Mouse (Mus musculus) MEL (cell line): ENCODE measurements around the gene Polr1b.
A peak's percentile ranks its signal among the peaks of the same experiment; 100 is the strongest.

Source experiments
- CTCF ChIP-seq, 3 experiments: IDR thresholded peaks in 2 of 3; conservative IDR thresholded peaks in 1 of 3; 2 replicates each; pipeline ENCODE4 v1.5.1; 2011 to 2012; ENCODE audit warnings: low read length in 3 of 3, low read depth in 2 of 3, mild to moderate bottlenecking in 2 of 3, improper control_type of control experiment in 1 of 3, inconsistent platforms in 1 of 3, mixed read lengths in 1 of 3, moderate library complexity in 1 of 3; ENCODE audit not compliant: control insufficient read depth in 1 of 3, insufficient read depth in 1 of 3, poor library complexity in 1 of 3, severe bottlenecking in 1 of 3
- GABPA ChIP-seq: IDR thresholded peaks from 2 replicates; pipeline ENCODE4 v1.6.1; 2012; ENCODE audit warnings: low read depth, mild to moderate bottlenecking, inconsistent platforms, low read length, improper control_type of control experiment, moderate library complexity
- NRF1 ChIP-seq: IDR thresholded peaks from 2 replicates; pipeline ENCODE4 v1.6.1; 2014; ENCODE audit warnings: low read depth, mild to moderate bottlenecking, inconsistent platforms, low read length, improper control_type of control experiment, moderate library complexity; ENCODE audit not compliant: poor library complexity, insufficient read depth, severe bottlenecking

- TF ChIP-seq GABPA = no peak
- TF ChIP-seq NRF1 = no peak
- peak; percentile 51 to 73 (median 66) for TF ChIP-seq CTCF (IDR thresholded peaks at IDR 0.05 in 2 of 3, conservative IDR thresholded peaks at IDR 0.05 in 1 of 3; ENCODE audit: control insufficient read depth in 1 of 3, insufficient read depth in 1 of 3, low read depth in 2 of 3, low read length in 3 of 3, poor library complexity in 1 of 3, severe bottlenecking in 1 of 3)
These were observed 22.5 kb upstream of the Polr1b start for GRCm38 (mm10) chr2:129078313-129078712.
